Mouse (Mus musculus) embryonic facial prominence, embryonic 15.5 days (tissue): ENCODE measurements around the gene Cep19. TPM values are rescaled to one million over a fixed set of nuclear protein-coding genes. Genes with fewer than 3 reads are reported as not detected.
"Not testable (repeated sequence)": the region's sequence is repeated elsewhere in the genome, so short reads cannot be mapped to it uniquely, and the experiment has no call there.

Source experiments
- ATAC-seq: fragments of 200-750 bp; cut with Nextera tagmentation; 2 replicates; pipeline ENCODE4 v1.8.0; 2017; ENCODE audit warnings: low read depth, moderate TSS enrichment; ENCODE audit not compliant: insufficient number of reproducible peaks, low FRiP score, low TSS enrichment
- H3K27ac ChIP-seq: fragments of 300-500 bp; sonication (generic); replicated peaks from 2 replicates; pipeline ENCODE4 v1.5.1; 2015; ENCODE audit warnings: mild to moderate bottlenecking, inconsistent platforms
- H3K27me3 ChIP-seq: fragments of 300-500 bp; sonication (generic); 2 replicates; pipeline ENCODE4 v1.6.1; 2015; ENCODE audit warnings: inconsistent platforms
- H3K36me3 ChIP-seq: fragments of 300-500 bp; sonication (generic); 2 replicates; pipeline ENCODE4 v1.6.1; 2015; ENCODE audit warnings: mild to moderate bottlenecking, inconsistent platforms
- H3K4me1 ChIP-seq: fragments of 300-500 bp; sonication (generic); 2 replicates; pipeline ENCODE4 v1.6.1; 2015; ENCODE audit warnings: inconsistent platforms
- H3K4me2 ChIP-seq: fragments of 300-500 bp; sonication (generic); replicated peaks from 2 replicates; pipeline ENCODE4 v1.6.1; 2015; ENCODE audit warnings: mild to moderate bottlenecking, inconsistent platforms
- H3K4me3 ChIP-seq: fragments of 300-500 bp; sonication (generic); replicated peaks from 2 replicates; pipeline ENCODE4 v1.5.1; 2015; ENCODE audit warnings: mild to moderate bottlenecking, inconsistent platforms
- H3K9ac ChIP-seq: fragments of 300-500 bp; sonication (generic); 2 replicates; pipeline ENCODE4 v1.6.1; 2015; ENCODE audit warnings: inconsistent platforms
- H3K9me3 ChIP-seq: fragments of 300-500 bp; sonication (generic); replicated peaks from 2 replicates; pipeline ENCODE4 v1.6.1; 2016; ENCODE audit warnings: inconsistent platforms
- WGBS: fragments of 180-500 bp; shearing (Covaris S2); methylation state at CpG from one replicate; pipeline ENCODE4 v1.1.7; 2015; 5-methylcytosine and 5-hydroxymethylcytosine counted together
- polyA plus RNA-seq: library from polyadenylated mRNA; unstranded; fragments of >200 nt; fragmentation: Nextera tagmentation; extraction: Ambion mirVana; gene quantifications from 2 replicates; pipeline ENCODE4 v1.2.1, GENCODE M21; 2015

The Cep19 gene
- polyA plus RNA-seq = 27.0 and 29.9 TPM in 2 replicates

DNA sequence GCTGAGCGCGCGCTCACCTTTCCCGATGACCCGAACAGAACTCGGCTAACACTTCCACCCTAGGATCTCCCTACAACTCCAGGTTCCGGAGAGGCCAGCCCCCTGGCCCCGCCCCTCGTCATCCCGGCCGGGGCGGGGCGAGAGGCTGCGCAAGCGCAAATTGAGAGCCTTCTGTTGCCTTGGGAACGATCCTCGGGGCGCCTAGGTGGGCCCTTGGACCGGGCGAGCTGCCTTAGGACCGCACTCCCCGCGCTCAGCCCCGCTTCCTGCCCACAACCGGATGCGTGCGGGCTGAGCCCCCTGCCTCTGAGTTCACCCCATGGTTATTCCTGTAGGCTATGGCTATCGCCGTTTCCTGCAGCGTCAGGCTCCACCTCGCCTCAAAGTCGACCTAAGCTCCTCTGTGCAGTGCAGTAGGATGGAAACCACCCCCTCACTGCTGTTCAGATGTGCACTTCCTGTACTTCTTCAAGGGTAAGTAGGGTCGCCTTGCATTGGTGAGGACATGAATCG, at the start of gene Cep19, which contains the start of gene Pigx:
Gene Cep19, plus strand, starts transcription at position 163 of the 513 bp plus-strand sequence.
Gene Pigx, minus strand, starts transcription at position 103 of the 513 bp plus-strand sequence.
- H3K27me3 ChIP-seq = no peaks in the 10 kb centered on the region
- ATAC-seq = peak; percentile 96
- H3K36me3 ChIP-seq = peaks cover 18% of the 10 kb centered on the region
- H3K4me3 ChIP-seq = peak within 1 kb of the TSS; percentile 75
- peak within 1 kb of the TSS; percentile 75 for H3K9ac ChIP-seq
- H3K4me2 ChIP-seq = peak within 1 kb of the TSS; percentile 68
- WGBS = under 1% methylated on average over 34 of the region's 34 CpGs
- peaks cover 15% of the 10 kb centered on the region for H3K4me1 ChIP-seq
- H3K27ac ChIP-seq = peak within 1 kb of the TSS; percentile 84
- H3K9me3 ChIP-seq = no peaks in the 10 kb centered on the region

DNA sequence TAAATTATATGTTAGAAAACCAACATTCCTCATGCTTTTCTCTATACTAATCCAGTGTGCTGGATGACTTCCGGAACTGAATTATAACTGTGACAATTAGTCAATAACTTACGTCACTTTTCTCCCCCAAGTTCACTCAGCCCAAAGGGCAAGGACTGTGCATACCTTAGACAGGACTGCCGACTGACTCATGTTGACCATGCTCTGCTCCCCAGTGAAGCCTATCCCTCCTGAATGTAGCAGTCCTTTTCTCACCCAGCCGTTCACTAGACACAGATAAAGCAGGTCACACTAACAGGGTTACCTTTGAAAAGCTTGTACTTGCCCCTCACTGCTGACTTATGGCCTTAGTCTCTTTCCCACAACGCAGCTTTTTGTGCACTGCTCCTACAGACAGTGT, 40.8 kb upstream of the Cep19 start:
- Histone ChIP-seq H3K9me3 (no peaks in the 10 kb centered on the region), H3K4me2 (no peak overlapping the region), H3K9ac (no peak overlapping the region), H3K27me3 (no peaks in the 10 kb centered on the region), H3K4me1 (0 out of 2 replicates have a peak, but pooled peaks cover 3% of the 10 kb centered on the region), H3K36me3 (no peaks in the 10 kb centered on the region; the same call in 1 of the 2 replicates), H3K4me3 (no peak overlapping the region), H3K27ac (no peak overlapping the region)
- no peak for ATAC-seq
- WGBS = 73% methylated on average over 5 of the region's 5 CpGs

DNA sequence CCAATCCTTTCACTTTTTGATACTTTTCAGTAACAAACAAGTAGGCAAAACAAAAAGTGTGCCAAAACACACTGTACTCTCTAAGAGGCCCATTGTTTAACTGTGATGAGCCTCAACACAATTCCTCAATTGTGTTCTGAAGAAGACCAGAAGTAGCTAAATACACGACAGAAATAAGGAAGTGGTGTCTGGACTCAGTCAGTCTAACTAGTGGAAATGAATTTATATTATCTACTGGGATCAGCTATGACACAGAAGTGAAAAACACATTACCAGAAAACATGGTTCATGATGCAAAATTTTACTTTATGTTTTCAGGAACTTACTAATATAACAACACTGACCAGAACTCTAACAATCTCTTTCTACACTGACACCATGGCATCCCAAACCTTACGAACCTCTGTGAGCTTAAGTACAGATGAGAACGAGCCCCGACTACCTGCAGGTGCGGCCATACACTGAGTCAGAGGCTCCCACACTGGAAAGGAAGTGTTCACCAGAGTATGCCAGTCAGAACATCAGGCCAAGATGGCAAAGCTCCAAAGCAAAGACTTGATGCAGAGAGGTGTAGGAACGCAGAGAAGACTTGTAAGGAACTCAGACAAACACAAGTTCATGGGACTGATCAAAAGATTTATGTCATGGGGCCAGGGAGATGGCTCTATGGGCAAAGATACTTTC, 39.6 kb upstream of the Cep19 start:
- 69% methylated on average over 6 of the region's 6 CpGs for WGBS
- Histone ChIP-seq H3K9ac (no peak overlapping the region), H3K27me3 (no peaks in the 10 kb centered on the region), H3K9me3 (no peaks in the 10 kb centered on the region), H3K36me3 (no peaks in the 10 kb centered on the region; the same call in 1 of the 2 replicates), H3K4me3 (no peak overlapping the region), H3K4me1 (0 out of 2 replicates have a peak, but pooled peaks cover 3% of the 10 kb centered on the region), H3K27ac (no peak overlapping the region), H3K4me2 (no peak overlapping the region)
- ATAC-seq = no peak

DNA sequence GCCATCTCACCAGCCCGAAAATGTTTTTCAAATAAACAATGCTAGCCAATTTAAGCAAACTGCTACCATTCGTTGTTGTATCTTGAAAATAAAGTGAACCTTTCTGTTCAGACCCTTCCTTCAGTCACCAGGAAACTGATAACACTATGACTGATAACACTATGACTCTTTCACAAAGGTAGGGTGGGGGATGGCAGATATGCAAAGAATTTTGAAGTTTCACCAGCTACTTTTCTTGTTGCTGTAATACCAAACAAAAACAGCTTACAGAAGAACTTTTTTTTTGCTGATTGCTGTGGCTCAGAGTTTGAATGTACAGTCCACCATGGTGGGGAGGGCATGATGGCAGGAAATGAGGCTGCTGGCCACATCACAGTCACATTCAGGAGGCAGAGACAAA, 37.4 kb upstream of the Cep19 start:
- no peak overlapping the region for H3K4me3 ChIP-seq
- 87% methylated on average over 2 of the region's 2 CpGs for WGBS
- H3K4me2 ChIP-seq = no peak overlapping the region
- no peak overlapping the region for H3K27ac ChIP-seq
- H3K9me3 ChIP-seq = no peaks in the 10 kb centered on the region
- 0 out of 2 replicates have a peak, but pooled peaks cover 3% of the 10 kb centered on the region for H3K4me1 ChIP-seq
- no peak for ATAC-seq
- H3K36me3 ChIP-seq = no peaks in the 10 kb centered on the region
- H3K27me3 ChIP-seq = no peaks in the 10 kb centered on the region
- no peak overlapping the region for H3K9ac ChIP-seq

DNA sequence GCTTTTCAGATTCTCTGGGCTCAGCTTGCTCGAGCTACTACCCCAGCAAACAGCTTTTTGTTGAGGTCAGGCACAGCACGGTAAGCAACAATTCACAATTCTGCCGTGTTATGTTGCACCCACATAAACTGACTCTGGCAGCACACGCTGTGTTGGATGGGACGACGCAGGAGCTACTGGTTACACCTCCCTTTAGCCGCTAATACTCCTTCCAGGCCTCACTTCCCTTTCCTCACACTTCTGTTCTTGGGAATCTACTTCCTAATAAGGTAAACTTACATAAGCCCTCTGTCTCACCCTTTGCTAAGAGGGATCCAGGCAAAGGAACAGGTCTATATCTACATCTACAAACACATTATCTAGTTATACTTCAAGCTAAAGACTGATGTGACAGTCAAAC, 35.7 kb upstream of the Cep19 start:
- H3K4me1 ChIP-seq = 0 out of 2 replicates have a peak, but pooled peaks cover 3% of the 10 kb centered on the region

DNA sequence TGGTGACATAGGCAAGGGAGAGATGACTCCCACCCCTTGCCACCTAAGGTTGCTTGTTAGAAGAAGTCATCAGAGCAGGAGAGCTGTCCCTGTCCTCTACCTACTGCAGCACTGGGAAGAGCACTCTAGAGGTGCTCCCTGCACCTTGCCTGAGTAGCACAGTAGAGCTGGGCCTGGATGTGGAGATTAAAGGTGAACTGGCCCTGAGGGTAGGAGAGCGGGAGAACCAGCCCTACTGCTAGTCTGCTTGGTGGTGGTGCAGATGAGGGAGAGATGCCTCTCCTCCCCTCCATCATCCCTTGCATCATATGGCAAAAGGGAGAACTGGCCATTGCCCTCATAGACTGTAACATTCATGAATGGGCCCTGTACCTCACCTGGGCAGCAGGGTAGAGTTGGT, 32.7 kb upstream of the Cep19 start:
- 0 out of 2 replicates have a peak, but pooled peaks have one; percentile 34 for ATAC-seq
- Histone ChIP-seq H3K9ac (no peak overlapping the region), H3K9me3 (no peaks in the 10 kb centered on the region), H3K4me1 (no peaks in the 10 kb centered on the region), H3K27me3 (no peaks in the 10 kb centered on the region), H3K4me2 (no peak overlapping the region), H3K4me3 (no peak overlapping the region), H3K36me3 (no peaks in the 10 kb centered on the region), H3K27ac (no peak overlapping the region)
- WGBS = 64% methylated on average over 1 of the region's 1 CpGs

More for the DNA sequence above, 35.7 kb upstream of the Cep19 start:
- H3K27me3 ChIP-seq = no peaks in the 10 kb centered on the region
- no peak overlapping the region for H3K9ac ChIP-seq
- ATAC-seq = no peak
- no peak overlapping the region for H3K27ac ChIP-seq
- 77% methylated on average over 7 of the region's 7 CpGs for WGBS
- H3K4me3 ChIP-seq = no peak overlapping the region
- no peaks in the 10 kb centered on the region for H3K36me3 ChIP-seq
- H3K9me3 ChIP-seq = no peaks in the 10 kb centered on the region
- H3K4me2 ChIP-seq = no peak overlapping the region

DNA sequence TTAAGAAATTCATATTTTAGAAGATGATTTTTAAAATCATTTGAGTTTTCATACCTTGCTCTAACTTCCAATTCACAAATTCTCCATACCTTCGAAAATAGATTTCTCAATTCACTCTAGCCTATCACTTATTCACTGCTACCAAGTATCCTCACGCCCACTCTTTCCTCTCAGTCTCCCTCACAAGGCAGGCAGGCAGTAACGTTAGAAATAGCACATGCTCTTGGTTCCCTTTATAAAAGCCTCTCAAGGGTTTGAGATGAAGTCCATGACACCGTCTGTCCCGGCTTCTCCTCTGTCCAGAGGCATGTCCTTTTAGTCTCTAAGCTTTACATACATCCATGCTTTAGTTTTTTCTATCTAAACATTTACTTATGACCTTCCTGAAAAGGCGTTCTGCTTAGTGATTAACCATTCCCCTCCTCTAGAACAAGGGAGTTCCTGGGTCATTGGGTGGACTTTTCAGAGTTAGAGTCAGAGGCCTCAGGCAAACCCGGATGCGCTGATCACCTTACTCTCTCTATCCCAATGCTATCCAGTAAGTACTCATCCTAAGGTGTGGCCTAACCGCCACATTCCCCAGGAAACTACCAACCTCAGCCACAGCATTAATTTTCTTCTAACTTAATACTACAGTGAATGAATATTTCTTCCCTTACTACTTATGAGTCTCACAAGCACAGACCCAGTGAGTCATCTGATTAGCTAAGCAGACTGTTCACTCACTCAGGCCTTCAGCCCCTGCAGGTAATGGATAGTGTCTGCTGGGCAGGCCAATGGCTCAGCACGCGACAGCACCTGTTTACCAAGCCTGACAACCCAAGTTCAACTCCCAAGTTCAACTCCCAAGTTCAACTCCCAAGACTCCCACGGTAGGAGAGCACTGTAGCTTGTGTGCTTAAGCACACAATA, 31.0 kb upstream of the Cep19 start:
- no peaks in the 10 kb centered on the region for H3K36me3 ChIP-seq
- 77% methylated on average over 12 of the region's 12 CpGs for WGBS

DNA sequence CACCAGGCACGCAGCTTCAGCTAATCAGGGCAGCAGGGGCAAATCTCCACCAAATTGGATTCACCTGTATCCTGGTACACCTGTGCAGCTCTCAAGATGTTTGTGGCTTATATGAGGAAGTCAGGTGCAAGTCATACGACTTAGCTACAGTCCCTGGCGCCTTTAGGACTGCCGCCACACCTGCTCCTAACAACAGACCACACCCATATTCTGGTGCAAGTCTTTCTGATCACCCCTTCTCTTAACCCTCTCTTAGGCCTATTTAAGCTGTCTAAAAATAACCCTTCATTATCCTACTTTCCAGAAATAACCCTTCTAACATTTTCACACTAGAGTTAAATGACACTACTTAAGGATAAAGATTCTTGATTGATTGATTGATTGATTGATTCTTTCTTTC, 29.5 kb upstream of the Cep19 start:
- not testable (repeated sequence) for H3K36me3 ChIP-seq, H3K27me3 ChIP-seq, ATAC-seq, H3K9me3 ChIP-seq, H3K4me3 ChIP-seq, H3K4me2 ChIP-seq, H3K27ac ChIP-seq, H3K9ac ChIP-seq, H3K4me1 ChIP-seq
- 49% methylated on average over 4 of the region's 4 CpGs for WGBS

More for the DNA sequence above, 31.0 kb upstream of the Cep19 start:
- H3K4me1 ChIP-seq = no peaks in the 10 kb centered on the region
- no peaks in the 10 kb centered on the region for H3K27me3 ChIP-seq
- H3K4me2 ChIP-seq = no peak overlapping the region
- no peak overlapping the region for H3K9ac ChIP-seq
- H3K27ac ChIP-seq = no peak overlapping the region
- no peak; the same call in 1 of the 2 replicates for ATAC-seq
- H3K9me3 ChIP-seq = no peaks in the 10 kb centered on the region
- no peak overlapping the region for H3K4me3 ChIP-seq

DNA sequence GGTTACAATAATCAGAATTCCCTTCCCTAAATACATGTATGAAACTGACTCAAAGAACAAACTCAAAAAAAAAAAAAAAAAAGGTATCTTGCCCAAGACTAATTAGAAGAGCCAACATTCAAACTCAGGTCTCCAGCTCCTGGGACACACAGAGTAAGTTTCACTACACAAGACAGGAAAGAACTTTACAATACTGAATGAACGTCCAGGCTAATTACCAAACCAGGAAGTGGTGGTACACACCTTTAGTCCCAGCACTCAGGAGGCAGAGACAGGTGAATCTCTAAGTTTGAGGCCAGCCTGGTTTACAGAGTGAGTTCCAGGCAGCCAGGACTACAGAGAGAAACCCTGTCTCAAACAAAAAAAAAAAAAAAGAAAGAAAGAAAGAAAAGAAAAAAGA, 23.8 kb upstream of the Cep19 start:
- peaks cover 17% of the 10 kb centered on the region for H3K4me1 ChIP-seq
- no peaks in the 10 kb centered on the region for H3K9me3 ChIP-seq
- H3K27ac ChIP-seq = no peak overlapping the region
- H3K36me3 ChIP-seq = no peaks in the 10 kb centered on the region
- 36% methylated on average over 1 of the region's 1 CpGs for WGBS
- H3K27me3 ChIP-seq = no peaks in the 10 kb centered on the region
- H3K9ac ChIP-seq = no peak overlapping the region
- ATAC-seq = no peak
- no peak overlapping the region for H3K4me2 ChIP-seq
- H3K4me3 ChIP-seq = no peak overlapping the region

DNA sequence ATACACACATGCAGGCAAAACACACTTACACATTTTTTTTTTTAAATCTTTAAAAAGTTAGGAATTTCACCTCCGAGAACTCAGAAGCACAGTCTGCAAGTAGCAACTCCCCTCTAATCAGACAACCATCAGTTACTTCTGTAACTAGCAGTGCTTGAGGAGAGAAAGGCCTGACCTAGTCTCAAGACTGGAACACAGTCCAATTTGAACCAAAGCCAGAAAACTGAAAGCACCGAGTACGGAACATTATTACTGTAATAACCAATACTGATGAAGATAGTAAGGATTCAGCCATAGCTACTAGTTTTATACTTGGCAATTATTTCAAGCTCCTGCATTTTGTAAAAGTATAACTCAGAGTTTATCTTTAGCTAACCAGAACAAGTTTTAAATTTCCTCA, 23.2 kb upstream of the Cep19 start:
- Histone ChIP-seq H3K4me2 (no peak overlapping the region), H3K36me3 (no peaks in the 10 kb centered on the region), H3K9ac (no peak overlapping the region), H3K27me3 (no peaks in the 10 kb centered on the region), H3K4me3 (no peak overlapping the region), H3K9me3 (no peaks in the 10 kb centered on the region), H3K4me1 (peaks cover 17% of the 10 kb centered on the region), H3K27ac (no peak overlapping the region)
- WGBS = 43% methylated on average over 3 of the region's 3 CpGs
- no peak for ATAC-seq
